Mouse (Mus musculus) MEL (cell line): ENCODE data around the gene Elmsan1. TPM values are rescaled to one million over a fixed set of nuclear protein-coding genes. Genes with fewer than 3 reads are reported as not detected.

Experiments
- DNase-seq: peaks from one replicate; pipeline ENCODE4 v3.0.0; 2011; ENCODE audit warnings: low read depth, low spot score
- H3K27ac ChIP-seq: 2 replicates; pipeline ENCODE4 v1.5.1; 2012; ENCODE audit warnings: low read depth, mild to moderate bottlenecking, control low read depth, low read length, moderate library complexity; ENCODE audit not compliant: control insufficient read depth
- H3K27me3 ChIP-seq, 2 experiments: fragments of 150-350 bp in 1 of 2; sonication (generic) in 1 of 2; 2 replicates each; pipeline ENCODE4 v1.6.1; 2012; ENCODE audit warnings: low read length in 2 of 2, mild to moderate bottlenecking in 2 of 2, improper control_type of control experiment in 1 of 2, moderate library complexity in 1 of 2; ENCODE audit not compliant: insufficient read depth in 2 of 2, control insufficient read depth in 1 of 2
- H3K36me3 ChIP-seq, 2 experiments: 2 replicates each; pipeline ENCODE4 v1.6.1; 2012 to 2014; ENCODE audit warnings: low read length in 2 of 2, improper control_type of control experiment in 1 of 2, inconsistent platforms in 1 of 2, mild to moderate bottlenecking in 1 of 2; ENCODE audit not compliant: insufficient read depth in 2 of 2, control insufficient read depth in 1 of 2
- H3K4me1 ChIP-seq, 2 experiments: fragments of 150-350 bp in 1 of 2; sonication (generic) in 1 of 2; 2 replicates each; pipeline ENCODE4 v1.6.1; 2012; ENCODE audit warnings: low read length in 2 of 2, improper control_type of control experiment in 1 of 2, mild to moderate bottlenecking in 1 of 2; ENCODE audit not compliant: insufficient read depth in 2 of 2, control insufficient read depth in 1 of 2
- H3K4me3 ChIP-seq, 2 experiments: fragments of 150-350 bp in 1 of 2; sonication (generic) in 1 of 2; 2 replicates each; pipeline ENCODE4 v1.5.1; 2012; ENCODE audit warnings: low read depth in 2 of 2, low read length in 2 of 2, mild to moderate bottlenecking in 2 of 2, moderate library complexity in 2 of 2, control low read depth in 1 of 2, improper control_type of control experiment in 1 of 2; ENCODE audit not compliant: control insufficient read depth in 1 of 2, insufficient read depth in 1 of 2
- H3K79me2 ChIP-seq: 2 replicates; pipeline ENCODE4 v1.6.1; 2012; ENCODE audit warnings: mild to moderate bottlenecking, low read length, moderate library complexity; ENCODE audit not compliant: control insufficient read depth, poor library complexity, insufficient read depth
- H3K9ac ChIP-seq: 2 replicates; pipeline ENCODE4 v1.6.1; 2012; ENCODE audit warnings: low read depth, mild to moderate bottlenecking, control low read depth, low read length, moderate library complexity; ENCODE audit not compliant: control insufficient read depth, poor library complexity, severe bottlenecking
- H3K9me3 ChIP-seq: fragments of 150-350 bp; sonication (generic); replicated peaks from 2 replicates; pipeline ENCODE4 v1.6.1; 2012; ENCODE audit warnings: mild to moderate bottlenecking, low read length, improper control_type of control experiment, moderate library complexity; ENCODE audit not compliant: insufficient read depth
- CHD1 ChIP-seq: IDR thresholded peaks from 2 replicates; pipeline ENCODE4 v1.6.1; 2012; ENCODE audit warnings: low read depth, mild to moderate bottlenecking, inconsistent platforms, low read length, improper control_type of control experiment
- ETS1 ChIP-seq: IDR thresholded peaks from 2 replicates; pipeline ENCODE4 v1.6.1; 2012; ENCODE audit warnings: low read depth, mild to moderate bottlenecking, inconsistent platforms, low read length, improper control_type of control experiment, moderate library complexity
- GABPA ChIP-seq: IDR thresholded peaks from 2 replicates; pipeline ENCODE4 v1.6.1; 2012; ENCODE audit warnings: low read depth, mild to moderate bottlenecking, inconsistent platforms, low read length, improper control_type of control experiment, moderate library complexity
- GATA1 ChIP-seq: IDR thresholded peaks from 2 replicates; pipeline ENCODE4 v1.6.1; 2011; ENCODE audit warnings: low read depth, low read length, improper control_type of control experiment
- HCFC1 ChIP-seq: IDR thresholded peaks from 2 replicates; pipeline ENCODE4 v1.6.1; 2012; ENCODE audit warnings: low read depth, mild to moderate bottlenecking, inconsistent platforms, low read length, improper control_type of control experiment, moderate library complexity
- MAX ChIP-seq: IDR thresholded peaks from 2 replicates; pipeline ENCODE4 v1.6.1; 2011; ENCODE audit warnings: low read length, improper control_type of control experiment
- MAZ ChIP-seq: IDR thresholded peaks from 2 replicates; pipeline ENCODE4 v1.6.1; 2012; ENCODE audit warnings: low read depth, mild to moderate bottlenecking, inconsistent platforms, low read length, improper control_type of control experiment
- MYC ChIP-seq: IDR thresholded peaks from 2 replicates; pipeline ENCODE4 v1.6.1; 2011; ENCODE audit warnings: low read depth, mild to moderate bottlenecking, low read length, improper control_type of control experiment, moderate library complexity
- POLR2A ChIP-seq, 2 experiments: IDR thresholded peaks; 2 replicates each; pipeline ENCODE4 v1.6.1; 2011 to 2012; ENCODE audit warnings: low read length in 2 of 2, mild to moderate bottlenecking in 2 of 2, control low read depth in 1 of 2, improper control_type of control experiment in 1 of 2, low read depth in 1 of 2, moderate library complexity in 1 of 2; ENCODE audit not compliant: control insufficient read depth in 1 of 2, insufficient read depth in 1 of 2, poor library complexity in 1 of 2
- TAL1 ChIP-seq: IDR thresholded peaks from 2 replicates; pipeline ENCODE4 v1.6.1; 2012; ENCODE audit warnings: mild to moderate bottlenecking, inconsistent platforms, low read length, moderate library complexity, mixed read lengths
- UBTF ChIP-seq: IDR thresholded peaks from 2 replicates; pipeline ENCODE4 v1.6.1; 2012; ENCODE audit warnings: low read depth, mild to moderate bottlenecking, inconsistent platforms, low read length, improper control_type of control experiment, moderate library complexity, borderline replicate concordance; ENCODE audit not compliant: insufficient read depth
- USF1 ChIP-seq: IDR thresholded peaks from 2 replicates; pipeline ENCODE4 v1.6.1; 2014; ENCODE audit warnings: low read depth, mild to moderate bottlenecking, inconsistent platforms, low read length, improper control_type of control experiment, moderate library complexity
- ZKSCAN1 ChIP-seq: IDR thresholded peaks from 2 replicates; pipeline ENCODE4 v1.6.1; 2012; ENCODE audit warnings: low read depth, mild to moderate bottlenecking, inconsistent platforms, low read length, improper control_type of control experiment, moderate library complexity
- polyA plus RNA-seq, 2 experiments: library from polyadenylated mRNA; stranded (reverse) in 1 of 2; unstranded in 1 of 2; fragments of >175 nt in 1 of 2; fragments of >200 nt in 1 of 2; gene quantifications; 2 replicates each; pipeline versions ENCODE4 v1.2.1 to v1.2.4; 2012; ENCODE audit warnings: low replicate concordance in 2 of 2, low read depth in 1 of 2; ENCODE audit not compliant: insufficient read length in 2 of 2, insufficient read depth in 1 of 2, missing spikeins in 1 of 2
- total RNA-seq: library from RNA; depleted of rRNA; stranded (reverse); fragments of 300-350 nt; gene quantifications from 2 replicates; pipeline ENCODE4 v1.2.3, GENCODE M21; 2012; rRNA removed

The Elmsan1 gene
- total and polyA plus RNA-seq, 3 experiments: 7.7 to 25.3 TPM; not detected in 1

DNA sequence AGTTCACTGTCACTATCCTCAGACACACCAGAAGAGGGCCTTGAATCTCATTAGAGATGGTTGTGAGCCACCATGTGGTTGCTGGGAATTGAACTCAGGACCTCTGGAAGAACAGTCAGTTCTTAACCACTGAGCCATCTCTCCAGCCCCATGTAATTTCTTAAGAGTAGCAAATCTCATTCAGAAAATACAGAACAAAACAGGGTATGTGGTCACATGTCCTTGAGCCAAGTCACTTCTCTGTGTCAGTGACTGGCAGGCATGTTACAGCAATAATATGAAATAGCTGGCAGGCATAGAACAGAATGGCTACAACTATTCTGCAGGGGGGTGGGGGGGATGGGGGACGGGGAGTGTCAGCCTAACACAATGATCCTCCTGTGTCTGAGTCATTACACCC, 118.6 kb downstream of the Elmsan1 start:
- Histone ChIP-seq H3K27me3 (no peaks in the 10 kb centered on the region), H3K79me2 (peaks cover 2% of the 10 kb centered on the region; the same call in 1 of the 2 replicates), H3K4me3 (peak overlapping the region in 1 of 2 experiments; percentile 80; a peak in 1 of 4 replicates), H3K9me3 (no peaks in the 10 kb centered on the region), H3K36me3 (peaks cover 0 to 19% of the 10 kb centered on the region in 2 experiments; a peak in 2 of 4 replicates), H3K4me1 (peaks cover 6 to 10% of the 10 kb centered on the region in 2 experiments), H3K27ac (no peak overlapping the region), H3K9ac (peak overlapping the region; percentile 85; the same call in 1 of the 2 replicates)
- TF ChIP-seq USF1 (peak; percentile 66; the same call in 1 of the 2 replicates), HCFC1 (no peak)
- no peak for DNase-seq

- DNase-seq: peak; percentile 59
- no peak overlapping the region for H3K9ac ChIP-seq
- peaks cover 2% of the 10 kb centered on the region; the same call in 1 of the 2 replicates for H3K79me2 ChIP-seq
- no peaks in the 10 kb centered on the region for H3K9me3 ChIP-seq
- H3K4me1 ChIP-seq: peaks cover 6 to 10% of the 10 kb centered on the region in 2 experiments
- H3K27ac ChIP-seq: no peak overlapping the region
- peaks cover 0 to 17% of the 10 kb centered on the region in 2 experiments; a peak in 2 of 4 replicates for H3K36me3 ChIP-seq
- no peak for TF ChIP-seq CHD1
- no peak for TF ChIP-seq MYC
- peak; percentile 52 for TF ChIP-seq GATA1
- TF ChIP-seq GABPA: no peak
- TF ChIP-seq ZKSCAN1: no peak
- no peak for TF ChIP-seq UBTF
- TF ChIP-seq POLR2A (IDR thresholded peaks at IDR 0.05; ENCODE audit: control insufficient read depth in 1 of 2, insufficient read depth in 1 of 2, low read depth in 1 of 2, low read length in 2 of 2, poor library complexity in 1 of 2): no peak
- TF ChIP-seq MAX: 0 out of 2 replicates have a peak, but pooled peaks have one; percentile 42
- no peak for TF ChIP-seq TAL1
- no peak for TF ChIP-seq USF1
- TF ChIP-seq MAZ: no peak
- TF ChIP-seq ETS1: 0 out of 2 replicates have a peak, but pooled peaks have one; percentile 3
- H3K4me3 ChIP-seq: no peak overlapping the region; a peak in 1 of 4 replicates
- H3K27me3 ChIP-seq: no peaks in the 10 kb centered on the region
These were observed 119.1 kb downstream of the Elmsan1 start for GRCm38 (mm10) chr12:84099605-84100004.

Other genes with a start within 250 kb of the Elmsan1 start
- not detected in 2 replicates for gene Heatr4, start 234.0 kb downstream of the Elmsan1 start, total RNA-seq
- under 1 TPM in 1 of 2 experiments, not detected in 1; 0.03 TPM for gene Heatr4, start 234.0 kb downstream of the Elmsan1 start, polyA plus RNA-seq
- 9.8 and 14.6 TPM in 2 replicates for gene Acot2, start 231.0 kb downstream of the Elmsan1 start, total RNA-seq
- 10 to 100 TPM in 1 of 2 experiments, not detected in 1; 13.0 TPM for gene Acot2, start 231.0 kb downstream of the Elmsan1 start, polyA plus RNA-seq
- 1.5 and 1.9 TPM in 2 replicates for gene Acot1, start 209.4 kb downstream of the Elmsan1 start, total RNA-seq
- gene Acot1, start 209.4 kb downstream of the Elmsan1 start, polyA plus RNA-seq: 10 to 100 TPM in 1 of 2 experiments, not detected in 1; 12.7 TPM
- gene Acot4, start 180.5 kb downstream of the Elmsan1 start, total RNA-seq: 0.08 TPM in 1 of 2 replicates, not detected in the other
- gene Acot4, start 180.5 kb downstream of the Elmsan1 start, polyA plus RNA-seq: under 1 TPM in 1 of 2 experiments, not detected in 1; 0.08 TPM
- gene Gm49366, start 179.9 kb downstream of the Elmsan1 start, total RNA-seq: not detected in 2 replicates
- gene Gm49366, start 179.9 kb downstream of the Elmsan1 start, polyA plus RNA-seq: not detected
- not detected in 2 replicates for gene Acot3, start 166.7 kb downstream of the Elmsan1 start, total RNA-seq
- not detected for gene Acot3, start 166.7 kb downstream of the Elmsan1 start, polyA plus RNA-seq
- not detected in 2 replicates for gene Acot5, start 149.6 kb downstream of the Elmsan1 start, total RNA-seq
- not detected for gene Acot5, start 149.6 kb downstream of the Elmsan1 start, polyA plus RNA-seq
- gene Acot6, start 118.2 kb downstream of the Elmsan1 start, total RNA-seq: 2.7 and 3.2 TPM in 2 replicates
- 1 to 10 TPM in 1 of 2 experiments, not detected in 1; 3.3 TPM for gene Acot6, start 118.2 kb downstream of the Elmsan1 start, polyA plus RNA-seq
- 0.98 and 1.3 TPM in 2 replicates for gene Dnal1, start 104.5 kb downstream of the Elmsan1 start, total RNA-seq
- 1 to 10 TPM in 1 of 2 experiments, not detected in 1; 1.7 TPM for gene Dnal1, start 104.5 kb downstream of the Elmsan1 start, polyA plus RNA-seq
- gene Pnma1, start 70.4 kb downstream of the Elmsan1 start, total RNA-seq: 0.10 and 0.31 TPM in 2 replicates
- gene Pnma1, start 70.4 kb downstream of the Elmsan1 start, polyA plus RNA-seq: under 1 TPM in 1 of 2 experiments, not detected in 1; 0.46 TPM
- gene Ptgr2, start 66.4 kb upstream of the Elmsan1 start, total RNA-seq: 32.6 and 33.0 TPM in 2 replicates
- gene Ptgr2, start 66.4 kb upstream of the Elmsan1 start, polyA plus RNA-seq: 10 to 100 TPM in 1 of 2 experiments, not detected in 1; 35.9 TPM
- 45.5 and 45.7 TPM in 2 replicates for gene Zfp410, start 98.0 kb upstream of the Elmsan1 start, total RNA-seq
- gene Zfp410, start 98.0 kb upstream of the Elmsan1 start, polyA plus RNA-seq: 100 to 1,000 TPM; 182 to 189 TPM
- 33.4 and 35.2 TPM in 2 replicates for gene Coq6, start 142.8 kb upstream of the Elmsan1 start, total RNA-seq
- 10 to 100 TPM in 1 of 2 experiments, not detected in 1; 47.1 TPM for gene Coq6, start 142.8 kb upstream of the Elmsan1 start, polyA plus RNA-seq
- gene Fam161b, start 143.0 kb upstream of the Elmsan1 start, total RNA-seq: 0.46 and 0.85 TPM in 2 replicates
- 1 to 10 TPM in 1 of 2 experiments, not detected in 1; 1.1 TPM for gene Fam161b, start 143.0 kb upstream of the Elmsan1 start, polyA plus RNA-seq
- 5.7 and 8.7 TPM in 2 replicates for gene Entpd5, start 190.1 kb upstream of the Elmsan1 start, total RNA-seq
- 10 to 100 TPM in 1 of 2 experiments, not detected in 1; 12.8 TPM for gene Entpd5, start 190.1 kb upstream of the Elmsan1 start, polyA plus RNA-seq
- gene Bbof1, start 190.2 kb upstream of the Elmsan1 start, total RNA-seq: 0.69 and 0.81 TPM in 2 replicates
- 1 to 10 TPM in 1 of 2 experiments, not detected in 1; 1.3 TPM for gene Bbof1, start 190.2 kb upstream of the Elmsan1 start, polyA plus RNA-seq
- 0.15 TPM in 1 of 2 replicates, not detected in the other for gene Rnf113a2, start 198.3 kb upstream of the Elmsan1 start, total RNA-seq
- gene Rnf113a2, start 198.3 kb upstream of the Elmsan1 start, polyA plus RNA-seq: under 1 TPM in 1 of 2 experiments, not detected in 1; 0.10 TPM
- gene Aldh6a1, start 232.1 kb upstream of the Elmsan1 start, total RNA-seq: 1.0 and 1.4 TPM in 2 replicates
- gene Aldh6a1, start 232.1 kb upstream of the Elmsan1 start, polyA plus RNA-seq: 1 to 10 TPM in 1 of 2 experiments, not detected in 1; 2.9 TPM
- 4.9 and 6.7 TPM in 2 replicates for gene Lin52, start 232.5 kb upstream of the Elmsan1 start, total RNA-seq
- gene Lin52, start 232.5 kb upstream of the Elmsan1 start, polyA plus RNA-seq: 1 to 10 TPM in 1 of 2 experiments, not detected in 1; 7.7 TPM